Mouse (Mus musculus) cerebellum, adult 2 months (tissue): ENCODE measurements around the gene Cntnap2.

Experiments
- CTCF ChIP-seq: fragments of 200-500 bp; IDR thresholded peaks from 2 replicates; pipeline ENCODE4 v1.5.1; 2011; ENCODE audit warnings: low read depth, mild to moderate bottlenecking, control low read depth, low read length, moderate library complexity, borderline replicate concordance; ENCODE audit not compliant: insufficient read depth
- POLR2A ChIP-seq: fragments of 200-500 bp; IDR thresholded peaks from 2 replicates; pipeline ENCODE4 v1.6.1; 2011; ENCODE audit warnings: low read length, control low read depth, borderline replicate concordance; ENCODE audit not compliant: insufficient read depth

GRCm38 (mm10) chr6:45544319-45544875 lies 485.2 kb downstream of the Cntnap2 start:
- TF ChIP-seq CTCF (no peak), POLR2A (no peak)
